Mouse (Mus musculus) heart, embryonic 12.5 days (tissue): ENCODE measurements around the gene Fhl2. TPM values are rescaled to one million over a fixed set of nuclear protein-coding genes. Genes with fewer than 3 reads are reported as not detected.

ENCODE experiments used
- ATAC-seq: fragments of 200-750 bp; cut with Nextera tagmentation; 2 replicates; pipeline ENCODE4 v1.8.0; 2017; ENCODE audit warnings: moderate TSS enrichment, moderate library complexity; ENCODE audit not compliant: insufficient number of reproducible peaks, low FRiP score
- H3K27ac ChIP-seq: fragments of 300-500 bp; sonication (generic); 2 replicates; pipeline ENCODE4 v1.5.1; 2016; ENCODE audit warnings: mild to moderate bottlenecking, moderate library complexity; ENCODE audit not compliant: poor library complexity, severe bottlenecking
- H3K27me3 ChIP-seq: fragments of 300-500 bp; sonication (generic); replicated peaks from 2 replicates; pipeline ENCODE4 v1.6.1; 2016; ENCODE audit warnings: mild to moderate bottlenecking, moderate library complexity
- H3K36me3 ChIP-seq: fragments of 300-500 bp; sonication (generic); 2 replicates; pipeline ENCODE4 v1.6.1; 2016; ENCODE audit warnings: mild to moderate bottlenecking, moderate library complexity
- H3K4me1 ChIP-seq: fragments of 300-500 bp; sonication (generic); replicated peaks from 2 replicates; pipeline ENCODE4 v1.6.1; 2016; ENCODE audit warnings: mild to moderate bottlenecking
- H3K4me2 ChIP-seq: fragments of 300-500 bp; sonication (generic); 2 replicates; pipeline ENCODE4 v1.6.1; 2016; ENCODE audit warnings: mild to moderate bottlenecking, moderate library complexity
- H3K4me3 ChIP-seq: fragments of 300-500 bp; sonication (generic); 2 replicates; pipeline ENCODE4 v1.5.1; 2016; ENCODE audit warnings: mild to moderate bottlenecking
- H3K9ac ChIP-seq: fragments of 300-500 bp; sonication (generic); 2 replicates; pipeline ENCODE4 v1.6.1; 2016; ENCODE audit warnings: mild to moderate bottlenecking, moderate library complexity
- H3K9me3 ChIP-seq: fragments of 300-500 bp; sonication (generic); replicated peaks from 2 replicates; pipeline ENCODE4 v1.6.1; 2016; ENCODE audit warnings: mild to moderate bottlenecking, moderate library complexity
- WGBS: fragments of 180-500 bp; shearing (Covaris S2); methylation state at CpG from one replicate; pipeline ENCODE4 v1.1.7; 2016; 5-methylcytosine and 5-hydroxymethylcytosine counted together
- polyA plus RNA-seq: library from polyadenylated mRNA; unstranded; fragments of >200 nt; fragmentation: Nextera tagmentation; extraction: Ambion mirVana; gene quantifications from 2 replicates; pipeline ENCODE4 v1.2.1, GENCODE M21; 2016

The Fhl2 gene
- polyA plus RNA-seq, 1 experiment from 2014 or later, result 205 TPM

DNA sequence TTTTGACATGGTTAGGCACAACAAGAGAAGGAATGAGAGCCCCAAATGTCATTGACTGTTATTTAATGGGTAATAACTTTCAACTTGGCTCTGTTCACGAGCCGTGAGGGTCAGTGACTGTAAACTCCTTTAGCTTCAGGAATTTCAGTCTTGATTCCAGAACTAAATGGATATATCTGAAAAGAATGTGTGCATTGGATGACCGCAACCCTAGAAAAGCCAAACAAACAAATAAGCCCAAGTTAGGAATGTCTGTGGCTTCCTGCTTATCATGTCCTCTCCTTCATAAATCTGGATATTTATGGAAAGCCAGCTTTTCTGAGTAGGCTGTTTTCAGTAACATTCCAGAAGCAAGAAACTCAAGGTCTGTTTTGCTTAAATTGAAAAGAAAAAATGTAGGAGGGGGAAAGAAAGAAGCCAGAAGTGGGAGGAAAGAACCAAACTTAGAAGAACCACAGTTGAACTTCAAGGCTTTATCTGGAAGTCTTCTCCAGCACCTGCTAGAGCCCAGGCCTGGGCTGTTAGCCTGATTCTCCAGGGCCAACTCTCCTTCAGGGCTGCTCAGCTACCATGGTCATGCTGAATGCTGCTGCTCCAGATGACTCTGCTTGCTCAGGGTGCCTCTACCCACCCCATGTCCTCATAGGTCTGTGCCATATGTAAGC is 21.4 kb upstream of the Fhl2 start:
- Histone ChIP-seq H3K27ac (no peak overlapping the region), H3K4me3 (no peak overlapping the region), H3K9ac (no peak overlapping the region), H3K9me3 (no peaks in the 10 kb centered on the region), H3K27me3 (no peaks in the 10 kb centered on the region), H3K4me2 (no peak overlapping the region), H3K4me1 (peaks cover 7% of the 10 kb centered on the region; the same call in 1 of the 2 replicates), H3K36me3 (no peaks in the 10 kb centered on the region)
- WGBS, result 76% methylated on average over 3 of the region's 3 CpGs
- ATAC-seq, result no peak

DNA sequence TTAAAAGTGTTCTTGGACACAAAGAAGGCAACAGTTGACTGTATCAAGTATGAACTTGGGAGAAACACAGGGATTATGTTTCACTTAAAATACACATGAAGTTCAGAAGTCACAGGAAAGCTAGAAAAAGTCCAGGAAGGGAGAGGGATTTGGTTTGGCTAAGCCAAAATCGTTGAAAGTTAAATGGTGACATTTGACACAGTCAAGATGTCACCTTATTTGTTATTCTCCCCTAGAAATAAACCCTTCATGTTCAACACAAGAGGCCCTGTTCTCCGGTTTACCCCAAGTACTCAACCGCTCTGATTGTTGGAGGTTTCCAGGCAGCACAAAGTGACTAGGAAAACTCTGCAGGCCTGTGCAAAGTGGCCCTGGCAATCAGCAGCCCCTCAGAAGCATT is 18.8 kb upstream of the Fhl2 start:
- no peak for ATAC-seq
- Histone ChIP-seq H3K4me1 (peaks cover 16% of the 10 kb centered on the region), H3K4me3 (no peak overlapping the region), H3K4me2 (no peak overlapping the region), H3K9ac (no peak overlapping the region), H3K27ac (peak overlapping the region; percentile 42), H3K9me3 (no peaks in the 10 kb centered on the region), H3K36me3 (no peaks in the 10 kb centered on the region), H3K27me3 (no peaks in the 10 kb centered on the region)
- 22% methylated on average over 3 of the region's 3 CpGs for WGBS

DNA sequence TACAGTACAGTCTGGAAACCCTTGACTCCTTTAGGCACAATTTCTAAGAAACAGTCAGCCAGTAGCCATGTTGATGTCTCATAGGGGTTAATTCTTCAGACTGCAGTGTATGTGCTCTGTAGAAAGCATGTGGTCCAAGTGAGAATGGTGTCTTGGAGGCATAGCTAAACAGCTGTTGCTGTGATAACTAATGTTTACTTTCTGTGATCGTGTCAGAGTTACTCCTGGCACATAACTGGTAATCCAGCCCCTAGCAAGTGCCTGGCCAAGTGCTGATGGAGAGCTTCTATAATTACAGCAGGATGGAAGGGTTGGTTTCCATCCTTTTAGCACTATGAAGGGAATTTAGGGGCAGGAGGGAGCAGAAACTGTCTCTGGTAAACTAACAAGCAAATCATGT is 14.5 kb upstream of the Fhl2 start:
- Histone ChIP-seq H3K27ac (no peak overlapping the region), H3K4me2 (no peak overlapping the region), H3K9ac (no peak overlapping the region), H3K4me3 (no peak overlapping the region), H3K27me3 (no peaks in the 10 kb centered on the region), H3K9me3 (no peaks in the 10 kb centered on the region), H3K4me1 (peaks cover 16% of the 10 kb centered on the region), H3K36me3 (no peaks in the 10 kb centered on the region)
- no peak for ATAC-seq
- WGBS, result 33% methylated on average over 1 of the region's 1 CpGs

DNA sequence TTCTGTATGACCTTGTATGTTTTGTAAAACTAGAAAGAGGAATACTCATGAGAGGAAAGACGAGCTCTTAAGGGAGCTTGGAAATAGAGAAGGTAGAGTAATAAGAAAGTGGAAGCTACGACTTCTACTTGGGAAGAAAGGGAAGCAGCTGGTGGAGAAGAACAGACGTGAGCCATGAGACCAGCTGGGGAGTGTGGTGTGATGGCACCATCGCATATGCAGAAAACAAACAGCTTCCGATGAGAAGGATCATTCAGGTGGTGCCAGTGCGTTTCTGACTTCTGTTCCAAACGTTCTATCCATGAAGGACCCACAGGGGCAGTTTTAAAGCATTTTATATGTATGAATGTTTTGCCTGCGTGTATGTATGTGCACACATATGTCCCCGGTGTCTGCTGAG is 13.5 kb upstream of the Fhl2 start:
- Histone ChIP-seq H3K27ac (no peak overlapping the region), H3K4me2 (no peak overlapping the region), H3K9ac (no peak overlapping the region), H3K27me3 (no peaks in the 10 kb centered on the region), H3K4me3 (no peak overlapping the region), H3K4me1 (peaks cover 9% of the 10 kb centered on the region), H3K9me3 (no peaks in the 10 kb centered on the region), H3K36me3 (no peaks in the 10 kb centered on the region)
- ATAC-seq, result no peak
- 80% methylated on average over 9 of the region's 9 CpGs for WGBS

DNA sequence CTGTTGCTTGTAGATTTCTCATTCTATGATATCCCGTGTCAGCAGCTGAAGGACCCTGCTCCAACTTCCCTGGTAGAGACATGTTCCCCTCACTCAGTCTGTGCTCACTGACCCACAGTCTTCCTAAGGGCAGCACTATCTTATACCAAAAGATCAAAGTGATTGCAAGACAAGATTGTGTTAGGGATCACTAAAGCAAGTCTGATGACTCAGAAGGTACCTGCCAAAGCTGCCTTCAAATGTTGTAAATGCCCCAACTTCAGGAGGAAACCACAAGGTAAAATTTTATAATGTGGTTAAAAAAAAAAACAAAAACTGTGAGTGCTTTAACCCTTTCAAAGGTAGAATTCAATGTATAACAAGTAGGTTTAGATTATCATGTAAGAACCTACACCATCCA is 10.4 kb upstream of the Fhl2 start:
- Histone ChIP-seq H3K27me3 (no peaks in the 10 kb centered on the region), H3K9me3 (no peaks in the 10 kb centered on the region), H3K36me3 (no peaks in the 10 kb centered on the region), H3K27ac (no peak overlapping the region), H3K4me3 (no peak overlapping the region), H3K4me2 (no peak overlapping the region), H3K9ac (no peak overlapping the region), H3K4me1 (peaks cover 26% of the 10 kb centered on the region)
- 88% methylated on average over 1 of the region's 1 CpGs for WGBS
- ATAC-seq, result no peak

DNA sequence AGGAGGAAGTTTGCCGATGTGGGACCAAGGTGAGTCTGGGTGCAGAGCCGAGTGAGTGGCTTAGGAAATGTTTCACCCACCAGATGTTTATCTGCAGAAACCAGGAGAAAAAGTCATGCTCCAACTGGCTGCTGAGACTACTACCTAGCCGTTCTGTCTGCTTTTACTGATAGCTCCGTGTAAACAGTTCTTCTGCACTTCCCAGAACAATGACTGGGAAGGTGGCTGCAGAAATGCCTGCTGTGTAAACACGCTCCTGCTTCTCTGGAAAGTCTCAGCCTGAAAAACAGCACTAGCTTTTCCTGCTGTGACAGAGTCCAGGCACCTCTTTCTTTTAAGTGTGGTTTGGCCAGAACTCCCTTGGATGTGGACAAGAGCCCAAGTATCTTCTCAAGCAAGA is 6.5 kb upstream of the Fhl2 start:
- H3K4me3 ChIP-seq, result no peak overlapping the region
- H3K27ac ChIP-seq, result peak overlapping the region; percentile 65
- H3K4me1 ChIP-seq, result peaks cover 33% of the 10 kb centered on the region
- WGBS, result 26% methylated on average over 5 of the region's 5 CpGs
- H3K4me2 ChIP-seq, result no peak overlapping the region
- no peaks in the 10 kb centered on the region for H3K9me3 ChIP-seq
- ATAC-seq, result peak; percentile 68
- no peak overlapping the region for H3K9ac ChIP-seq
- no peaks in the 10 kb centered on the region for H3K27me3 ChIP-seq
- no peaks in the 10 kb centered on the region for H3K36me3 ChIP-seq

DNA sequence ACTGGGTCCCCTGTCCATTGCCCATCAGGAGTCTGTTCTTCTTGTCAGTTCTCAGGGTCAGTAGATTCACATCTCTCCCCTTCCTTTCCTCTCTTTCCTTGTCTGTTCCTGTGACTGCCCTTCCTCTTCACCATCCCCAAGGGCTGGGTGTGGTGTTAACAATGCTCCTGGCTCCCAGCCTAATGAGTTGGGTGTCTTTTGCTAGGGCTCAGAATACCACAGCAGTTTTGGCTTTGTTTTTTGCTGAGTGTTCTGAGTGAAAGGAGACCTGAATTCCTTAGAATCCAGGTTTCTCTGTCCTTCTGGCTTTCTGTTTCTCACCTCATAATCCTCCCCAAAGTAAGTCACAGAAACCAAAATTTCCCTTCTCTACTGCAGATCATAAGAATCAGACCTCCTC is 5.4 kb upstream of the Fhl2 start:
- H3K27ac ChIP-seq, result peak overlapping the region; percentile 58
- H3K4me3 ChIP-seq, result no peak overlapping the region
- H3K4me2 ChIP-seq, result no peak overlapping the region
- ATAC-seq, result no peak
- H3K36me3 ChIP-seq, result no peaks in the 10 kb centered on the region
- no peaks in the 10 kb centered on the region for H3K27me3 ChIP-seq
- H3K9ac ChIP-seq, result no peak overlapping the region
- no peaks in the 10 kb centered on the region for H3K9me3 ChIP-seq
- peaks cover 37% of the 10 kb centered on the region for H3K4me1 ChIP-seq

DNA sequence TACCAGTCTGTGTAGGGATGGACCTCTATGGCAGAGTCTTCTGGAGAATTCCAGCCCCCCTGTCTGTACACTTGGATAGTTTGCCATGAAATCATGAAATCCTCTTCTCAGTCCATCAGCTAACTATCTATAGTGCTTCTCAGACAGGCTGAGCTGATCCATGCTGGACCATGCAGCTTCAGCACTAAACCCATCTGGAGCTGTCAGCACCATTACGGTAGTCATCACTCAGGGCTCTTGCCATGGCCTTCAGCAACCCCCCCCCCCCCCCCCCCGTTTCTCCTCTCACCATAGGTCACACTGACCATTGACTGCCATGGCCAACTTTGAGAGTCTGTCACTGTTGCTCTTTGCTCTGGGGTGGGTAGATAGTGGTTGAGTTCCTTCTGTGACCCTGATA is 5.0 kb upstream of the Fhl2 start:
- Histone ChIP-seq H3K27me3 (no peaks in the 10 kb centered on the region), H3K4me2 (no peak overlapping the region), H3K9me3 (no peaks in the 10 kb centered on the region), H3K36me3 (no peaks in the 10 kb centered on the region), H3K4me3 (no peak overlapping the region), H3K4me1 (peaks cover 41% of the 10 kb centered on the region), H3K9ac (no peak overlapping the region), H3K27ac (peak overlapping the region; percentile 58; the same call in 1 of the 2 replicates)
- ATAC-seq, result no peak
- 69% methylated on average over 2 of the region's 2 CpGs for WGBS

DNA sequence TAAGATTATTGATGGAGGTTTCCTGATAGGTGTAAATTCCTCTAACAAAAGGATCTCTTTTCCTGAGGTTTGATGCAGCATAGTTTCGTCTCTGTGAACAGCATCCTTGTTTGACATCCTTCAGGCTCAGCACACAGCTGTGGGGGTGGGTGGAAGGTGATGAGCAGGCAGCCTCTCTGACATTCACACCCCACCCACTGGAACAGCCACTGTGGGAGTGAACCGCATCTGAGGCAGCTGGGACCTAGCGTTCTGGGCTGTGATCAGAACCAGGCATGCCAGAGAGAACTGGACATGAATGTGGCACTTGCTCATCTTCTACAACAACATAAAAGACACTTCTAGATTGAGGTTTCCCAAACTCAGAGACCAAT is 3.1 kb upstream of the Fhl2 start:
- Histone ChIP-seq H3K36me3 (no peaks in the 10 kb centered on the region), H3K4me2 (no peak overlapping the region), H3K4me1 (peaks cover 50% of the 10 kb centered on the region), H3K9ac (no peak overlapping the region), H3K9me3 (no peaks in the 10 kb centered on the region), H3K27ac (no peak overlapping the region), H3K27me3 (no peaks in the 10 kb centered on the region), H3K4me3 (no peak overlapping the region)
- ATAC-seq, result no peak
- WGBS, result 51% methylated on average over 3 of the region's 3 CpGs

DNA sequence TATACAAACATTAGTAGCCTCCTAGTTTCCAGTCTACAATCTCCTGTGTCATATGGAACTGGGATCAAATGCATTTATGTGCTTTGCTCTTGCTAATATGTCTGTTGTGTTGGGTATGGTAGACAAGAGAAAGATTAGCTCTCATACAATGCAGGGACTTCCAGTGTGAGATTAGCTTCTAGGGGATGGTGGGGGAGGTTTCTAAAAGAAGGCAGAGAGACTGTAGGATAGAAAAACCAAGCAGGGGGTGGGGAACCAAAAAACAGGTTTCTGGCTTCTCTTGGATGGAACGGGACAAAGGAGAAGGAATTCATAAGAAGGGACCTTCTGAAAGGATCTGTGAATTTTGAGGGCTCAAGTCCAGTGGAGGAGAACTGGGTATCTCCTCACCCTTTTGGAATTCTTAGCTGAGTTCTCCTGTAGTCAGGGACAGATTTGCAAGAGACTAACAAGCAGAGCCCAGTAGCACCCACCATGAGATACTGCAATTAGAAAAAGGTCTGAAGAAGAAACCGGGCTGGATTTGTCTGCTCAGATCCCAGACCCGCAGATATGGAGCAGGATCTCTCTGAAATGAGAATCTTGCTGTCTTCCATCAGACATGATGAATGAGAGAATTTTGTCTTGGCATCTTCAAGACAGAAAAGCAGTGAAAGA is 2.6 kb upstream of the Fhl2 start:
- WGBS, result 75% methylated on average over 3 of the region's 3 CpGs
- Histone ChIP-seq H3K9ac (no peak overlapping the region), H3K4me2 (no peak overlapping the region)

DNA sequence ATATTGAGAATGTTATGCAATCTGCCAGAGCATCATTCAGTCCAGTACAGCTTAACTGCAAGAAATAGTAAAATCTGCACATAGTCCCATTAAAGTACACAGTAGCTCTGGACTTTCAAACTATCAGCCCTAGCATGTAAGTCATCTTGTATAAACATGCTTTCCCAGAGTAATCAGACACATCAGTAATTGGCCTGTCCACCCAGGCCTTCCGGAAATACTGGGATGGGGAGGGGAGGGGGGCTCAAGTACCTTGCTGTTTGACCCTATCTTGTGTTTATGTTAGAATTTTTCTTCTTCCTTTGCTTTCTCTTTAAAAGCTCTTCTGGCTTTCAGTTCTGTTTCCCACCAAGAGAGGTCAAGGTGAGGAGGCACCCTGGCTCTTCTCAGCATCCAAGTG is 725 bp downstream of the Fhl2 start:
- no peaks in the 10 kb centered on the region for H3K36me3 ChIP-seq
- H3K27ac ChIP-seq, result peak overlapping the region; percentile 94
- peak overlapping the region; percentile 42 for H3K9ac ChIP-seq
- H3K27me3 ChIP-seq, result no peaks in the 10 kb centered on the region
- H3K4me3 ChIP-seq, result peak overlapping the region; percentile 40
- no peak for ATAC-seq
- H3K4me2 ChIP-seq, result peak overlapping the region; percentile 53
- peaks cover 25% of the 10 kb centered on the region for H3K4me1 ChIP-seq
- WGBS, result 33% methylated on average over 1 of the region's 1 CpGs
- H3K9me3 ChIP-seq, result no peaks in the 10 kb centered on the region

More for the DNA sequence above, 2.6 kb upstream of the Fhl2 start:
- Histone ChIP-seq H3K9me3 (no peaks in the 10 kb centered on the region), H3K27me3 (no peaks in the 10 kb centered on the region), H3K4me1 (peaks cover 50% of the 10 kb centered on the region), H3K4me3 (no peak overlapping the region), H3K36me3 (no peaks in the 10 kb centered on the region), H3K27ac (no peak overlapping the region)
- no peak for ATAC-seq

DNA sequence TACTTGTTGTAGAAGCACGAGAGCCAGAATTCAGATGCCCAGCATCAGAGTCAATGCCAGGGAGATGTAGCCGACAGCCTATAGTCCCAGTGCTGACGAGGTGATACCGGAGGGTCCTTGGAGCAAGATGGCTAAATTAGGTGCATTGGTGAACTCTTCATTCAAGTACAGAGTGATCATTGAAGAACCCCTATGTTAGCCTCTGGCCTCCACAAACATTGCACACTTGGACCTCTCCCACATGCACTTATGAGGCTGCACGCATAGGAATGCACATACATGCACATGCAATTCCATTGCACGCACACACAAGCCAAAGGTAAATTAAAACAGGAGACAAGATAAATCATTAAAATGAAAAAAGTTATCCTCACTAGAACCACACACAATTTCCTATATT is 3.4 kb downstream of the Fhl2 start:
- Histone ChIP-seq H3K4me2 (peak overlapping the region; percentile 40; the same call in 1 of the 2 replicates), H3K4me3 (peak overlapping the region; percentile 30), H3K27me3 (no peaks in the 10 kb centered on the region), H3K36me3 (no peaks in the 10 kb centered on the region), H3K4me1 (peaks cover 22% of the 10 kb centered on the region), H3K27ac (no peak overlapping the region), H3K9ac (no peak overlapping the region), H3K9me3 (no peaks in the 10 kb centered on the region)
- WGBS, result 82% methylated on average over 6 of the region's 6 CpGs
- no peak for ATAC-seq
